Mouse (Mus musculus): ENCODE results near the gene Ank. TPM values are rescaled to one million over a fixed set of nuclear protein-coding genes. Genes with fewer than 3 reads are reported as not detected.

Ank gene
- polyA plus RNA-seq, 1 experiment from 2014 or later: 9.2 TPM

GRCm38 (mm10) chr15:27630601-27631383 is 164.3 kb downstream of the Ank start, which contains the start of gene Otulin:
Gene Otulin, minus strand, starts transcription at chr15:27630693.
- Histone ChIP-seq H3K27me3 (ENCODE audit: insufficient read depth, low read length) (no peaks in the 10 kb centered on the region), H3K9ac (peak within 1 kb of the TSS; percentile 86), H3K27ac (ENCODE audit: low read depth) (peak within 1 kb of the TSS; percentile 58; the same call in 1 of the 2 replicates), H3K4me3 (ENCODE audit: low read depth, low read length) (peak within 1 kb of the TSS; percentile 90), H3K4me2 (peak within 1 kb of the TSS; percentile 89), H3K9me3 (ENCODE audit: low read depth, low read length) (no peaks in the 10 kb centered on the region), H3K36me3 (ENCODE audit: insufficient read depth) (peaks cover 7% of the 10 kb centered on the region; the same call in 1 of the 2 replicates), H3K4me1 (ENCODE audit: insufficient read depth) (peaks cover 10% of the 10 kb centered on the region)
- WGBS: 6% methylated on average over 56 of the region's 56 CpGs
- TF ChIP-seq CTCF (IDR thresholded peaks at IDR 0.05; ENCODE audit: low read depth): no peak
- ATAC-seq (ENCODE audit: insufficient read depth) (peak; percentile 99), DNase-seq (peak; percentile 99)

- no peak overlapping the region for H3K9ac ChIP-seq
- no peak overlapping the region for H3K27ac ChIP-seq (ENCODE audit: low read depth)
- no peak for ATAC-seq (ENCODE audit: insufficient read depth)
- no peaks in the 10 kb centered on the region for H3K36me3 ChIP-seq (ENCODE audit: insufficient read depth)
- no peak overlapping the region for H3K4me3 ChIP-seq (ENCODE audit: low read depth, low read length)
- TF ChIP-seq CTCF (IDR thresholded peaks at IDR 0.05; ENCODE audit: low read depth): no peak
- no peak for DNase-seq
- no peaks in the 10 kb centered on the region for H3K27me3 ChIP-seq (ENCODE audit: insufficient read depth, low read length)
- WGBS: 73% methylated on average over 8 of the region's 8 CpGs
- no peaks in the 10 kb centered on the region for H3K9me3 ChIP-seq (ENCODE audit: low read depth, low read length)
- peaks cover 6% of the 10 kb centered on the region; the same call in 1 of the 2 replicates for H3K4me1 ChIP-seq (ENCODE audit: insufficient read depth)
- H3K4me2 ChIP-seq: no peak overlapping the region
These were observed 167.7 kb downstream of the Ank start for GRCm38 (mm10) chr15:27633941-27634900.

GRCm38 (mm10) chr15:27641171-27641570 is 174.7 kb downstream of the Ank start:
- no peaks in the 10 kb centered on the region for H3K27me3 ChIP-seq (ENCODE audit: insufficient read depth, low read length)
- no peak overlapping the region for H3K4me2 ChIP-seq
- no peaks in the 10 kb centered on the region for H3K9me3 ChIP-seq (ENCODE audit: low read depth, low read length)
- no peaks in the 10 kb centered on the region for H3K36me3 ChIP-seq (ENCODE audit: insufficient read depth)
- H3K4me3 ChIP-seq (ENCODE audit: low read depth, low read length): no peak overlapping the region
- 36% methylated on average over 12 of the region's 12 CpGs for WGBS
- no peak for TF ChIP-seq CTCF (IDR thresholded peaks at IDR 0.05; ENCODE audit: low read depth)
- H3K9ac ChIP-seq: no peak overlapping the region
- no peak for ATAC-seq (ENCODE audit: insufficient read depth)
- no peak for DNase-seq
- no peak overlapping the region for H3K27ac ChIP-seq (ENCODE audit: low read depth)
- H3K4me1 ChIP-seq (ENCODE audit: insufficient read depth): no peaks in the 10 kb centered on the region

GRCm38 (mm10) chr15:27642895-27643294 is 176.4 kb downstream of the Ank start:
- 87% methylated on average over 3 of the region's 3 CpGs for WGBS
- H3K9ac ChIP-seq: no peak overlapping the region
- H3K4me2 ChIP-seq: no peak overlapping the region

More at GRCm38 (mm10) chr15:27642895-27643294, 176.4 kb downstream of the Ank start:
- H3K27ac ChIP-seq (ENCODE audit: low read depth): no peak overlapping the region
- no peaks in the 10 kb centered on the region for H3K36me3 ChIP-seq (ENCODE audit: insufficient read depth)
- peak; percentile 69 for TF ChIP-seq CTCF (IDR thresholded peaks at IDR 0.05; ENCODE audit: low read depth)
- H3K4me1 ChIP-seq (ENCODE audit: insufficient read depth): no peaks in the 10 kb centered on the region
- ATAC-seq (ENCODE audit: insufficient read depth) (no peak), DNase-seq (peak; percentile 57)
- no peaks in the 10 kb centered on the region for H3K27me3 ChIP-seq (ENCODE audit: insufficient read depth, low read length)
- H3K9me3 ChIP-seq (ENCODE audit: low read depth, low read length): no peaks in the 10 kb centered on the region
- no peak overlapping the region for H3K4me3 ChIP-seq (ENCODE audit: low read depth, low read length)

Small RNA genes lying within 50 kb of the gene (microRNA-seq; reads per million reads assigned to microRNA genes)
- not detected for gene Mir7117 (ENCODE audit: borderline number of aligned reads)

Other genes starting within 250 kb of the Ank start
- 39.2 and 41.8 TPM in 2 replicates for gene Otulin, start 164.0 kb downstream of the Ank start, polyA plus RNA-seq (2014; fragmentation: Nextera tagmentation; extraction: Ambion mirVana)
- 15.6 and 15.8 TPM in 2 replicates for gene Otulinl, start 214.9 kb downstream of the Ank start, polyA plus RNA-seq (2014; fragmentation: Nextera tagmentation; extraction: Ambion mirVana)